Mouse (Mus musculus) olfactory bulb, adult 2 months (tissue): ENCODE data around the gene Naxd.

Experiments
- CTCF ChIP-seq: fragments of 200-500 bp; IDR thresholded peaks from 2 replicates; pipeline ENCODE4 v1.5.1; 2012; ENCODE audit warnings: low read depth, mild to moderate bottlenecking, low read length, moderate library complexity; ENCODE audit not compliant: insufficient read depth
- POLR2A ChIP-seq: fragments of 200-500 bp; IDR thresholded peaks from 2 replicates; pipeline ENCODE4 v1.6.1; 2012; ENCODE audit warnings: mild to moderate bottlenecking, low read depth, low read length, moderate library complexity; ENCODE audit not compliant: insufficient read depth

- TF ChIP-seq POLR2A (no peak), CTCF (no peak)
These were observed 9.5 kb downstream of the Naxd start for GRCm38 (mm10) chr8:11506802-11507201.
